Mouse (Mus musculus) left cerebral cortex, adult 2 months (tissue): ENCODE results near the gene Dynlt1f. TPM values are rescaled to one million over a fixed set of nuclear protein-coding genes. Genes with fewer than 3 reads are reported as not detected.
"Not testable (repeated sequence)": the region's sequence is repeated elsewhere in the genome, so short reads cannot be mapped to it uniquely, and the experiment has no call there.

Experiments used
- DNase-seq, 2 experiments: peaks; one replicate each; pipeline ENCODE4 v3.0.0; 2021 to 2022; ENCODE audit warnings: low spot score in 2 of 2, mixed read lengths in 1 of 2; ENCODE audit errors: extremely low spot score in 1 of 2
- H3K27ac ChIP-seq: fragments of 200-600 bp; 2 replicates; pipeline ENCODE4 v1.8.1; 2022
- H3K4me3 ChIP-seq: fragments of 200-600 bp; 2 replicates; pipeline ENCODE4 v1.8.1; 2022
- CTCF ChIP-seq: fragments of 200-600 bp; IDR thresholded peaks from 2 replicates; pipeline ENCODE4 v1.8.1; 2022; ENCODE audit warnings: antibody characterized with exemption, mild to moderate bottlenecking, moderate library complexity
- intact Hi-C: fragments of 180-260 bp; cut with DNase I; formaldehyde crosslinking; loops from one replicate; pipeline ENCODE4 v1.15.1; 2025
- total RNA-seq, 2 experiments: library from RNA; stranded (reverse); gene quantifications; 2 replicates each; pipeline ENCODE4 v1.2.3; 2021

Dynlt1f gene
- total RNA-seq, 2 experiments from 2014 or later: 26.8 to 29.7 TPM

- H3K4me3 ChIP-seq, H3K27ac ChIP-seq, intact Hi-C loops, DNase-seq: not testable (repeated sequence)
Measured at GRCm38 (mm10) chr17:6640771-6641429, 14.8 kb downstream of the Dynlt1f start.

- H3K27ac ChIP-seq, intact Hi-C loops, DNase-seq: not testable (repeated sequence)
Measured at GRCm38 (mm10) chr17:6640044-6640637, 15.6 kb downstream of the Dynlt1f start.

GRCm38 (mm10) chr17:6639486-6639885, 16.2 kb downstream of the Dynlt1f start:
- not testable (repeated sequence) for H3K4me3 ChIP-seq, H3K27ac ChIP-seq, DNase-seq
- intact Hi-C loops: loop anchor here (10.0 kb wide), 1 partner anchor 355 kb away; no protein-coding TSS in a partner anchor

More at GRCm38 (mm10) chr17:6640044-6640637, 15.6 kb downstream of the Dynlt1f start:
- H3K4me3 ChIP-seq: not testable (repeated sequence)

GRCm38 (mm10) chr17:6638444-6638843, 17.3 kb downstream of the Dynlt1f start:
- H3K27ac ChIP-seq, H3K4me3 ChIP-seq, DNase-seq: not testable (repeated sequence)
- intact Hi-C loops: loop anchor here (10.0 kb wide), 1 partner anchor 354 kb away; no protein-coding TSS in a partner anchor

- not testable (repeated sequence) for H3K27ac ChIP-seq, DNase-seq, H3K4me3 ChIP-seq
- intact Hi-C loops: loop anchor here (10.0 kb wide), 1 partner anchor 353 kb away; no protein-coding TSS in a partner anchor
Measured at GRCm38 (mm10) chr17:6637434-6637833, 18.3 kb downstream of the Dynlt1f start.

- intact Hi-C loops: loop anchor here (10.0 kb wide), 1 partner anchor 352 kb away; no protein-coding TSS in a partner anchor
- TF ChIP-seq CTCF: no peak
Measured at GRCm38 (mm10) chr17:6636861-6637260, 18.8 kb downstream of the Dynlt1f start.

GRCm38 (mm10) chr17:6635781-6636180, 19.9 kb downstream of the Dynlt1f start:
- intact Hi-C loops: loop anchor here (10.0 kb wide), 1 partner anchor 351 kb away; no protein-coding TSS in a partner anchor
- H3K4me3 ChIP-seq, H3K27ac ChIP-seq, DNase-seq: not testable (repeated sequence)

More at GRCm38 (mm10) chr17:6636861-6637260, 18.8 kb downstream of the Dynlt1f start:
- no peak overlapping the region for H3K4me3 ChIP-seq
- DNase-seq: no peak
- no peak overlapping the region for H3K27ac ChIP-seq

- not testable (repeated sequence) for H3K4me3 ChIP-seq, DNase-seq, H3K27ac ChIP-seq
- intact Hi-C loops: loop anchor here (10.0 kb wide), 1 partner anchor 348 kb away; no protein-coding TSS in a partner anchor
Measured at GRCm38 (mm10) chr17:6632850-6633249, 22.9 kb downstream of the Dynlt1f start.

- not testable (repeated sequence) for DNase-seq, H3K27ac ChIP-seq, H3K4me3 ChIP-seq
- intact Hi-C loops: loop anchor here (10.0 kb wide), 1 partner anchor 346 kb away; no protein-coding TSS in a partner anchor
Measured at GRCm38 (mm10) chr17:6630398-6630797, 25.3 kb downstream of the Dynlt1f start.

GRCm38 (mm10) chr17:6624926-6625558, 30.7 kb downstream of the Dynlt1f start:
- H3K27ac ChIP-seq, H3K4me3 ChIP-seq, DNase-seq, intact Hi-C loops: not testable (repeated sequence)

GRCm38 (mm10) chr17:6621976-6622375, 33.7 kb downstream of the Dynlt1f start:
- intact Hi-C loops: not testable (repeated sequence)

GRCm38 (mm10) chr17:6620730-6621451, 34.8 kb downstream of the Dynlt1f start:
- DNase-seq, intact Hi-C loops, H3K4me3 ChIP-seq, H3K27ac ChIP-seq: not testable (repeated sequence)

More at GRCm38 (mm10) chr17:6621976-6622375, 33.7 kb downstream of the Dynlt1f start:
- not testable (repeated sequence) for DNase-seq, H3K4me3 ChIP-seq, H3K27ac ChIP-seq

- DNase-seq, H3K4me3 ChIP-seq, intact Hi-C loops, H3K27ac ChIP-seq: not testable (repeated sequence)
Measured at GRCm38 (mm10) chr17:6620035-6620434, 35.7 kb downstream of the Dynlt1f start.

- H3K27ac ChIP-seq, H3K4me3 ChIP-seq, intact Hi-C loops, DNase-seq: not testable (repeated sequence)
Measured at GRCm38 (mm10) chr17:6619271-6619670, 36.4 kb downstream of the Dynlt1f start.

GRCm38 (mm10) chr17:6617689-6618400, 37.9 kb downstream of the Dynlt1f start:
- DNase-seq, intact Hi-C loops, H3K4me3 ChIP-seq, H3K27ac ChIP-seq: not testable (repeated sequence)
